Mouse (Mus musculus) testis, adult 2 months (tissue): ENCODE measurements at regions not wholly inside any gene's neighbourhood (a gene's known extent, or its start where the extent isn't known, plus 50 kb on each side); places are given as distances from the start of the nearest gene placed in this dataset.
"Not testable (repeated sequence)": the region's sequence is repeated elsewhere in the genome, so short reads cannot be mapped to it uniquely, and the experiment has no call there.

Source experiments
- H3K27ac ChIP-seq: fragments of 200-500 bp; 2 replicates; pipeline ENCODE4 v1.5.1; 2012; ENCODE audit warnings: low read depth, low read length; ENCODE audit not compliant: control insufficient read depth, insufficient read depth
- H3K27me3 ChIP-seq: fragments of 200-500 bp; 2 replicates; pipeline ENCODE4 v1.6.1; 2012; ENCODE audit warnings: mild to moderate bottlenecking, low read length, moderate library complexity; ENCODE audit not compliant: control insufficient read depth, insufficient read depth
- H3K36me3 ChIP-seq: fragments of 200-500 bp; 2 replicates; pipeline ENCODE4 v1.6.1; 2012; ENCODE audit warnings: mild to moderate bottlenecking, low read length; ENCODE audit not compliant: control insufficient read depth, insufficient read depth
- H3K4me1 ChIP-seq: fragments of 200-500 bp; 2 replicates; pipeline ENCODE4 v1.6.1; 2012; ENCODE audit warnings: low read length; ENCODE audit not compliant: control insufficient read depth, insufficient read depth
- H3K4me3 ChIP-seq: fragments of 200-500 bp; 2 replicates; pipeline ENCODE4 v1.5.1; 2012; ENCODE audit warnings: low read depth, mild to moderate bottlenecking, low read length, moderate library complexity, mixed read lengths; ENCODE audit not compliant: control insufficient read depth
- POLR2A ChIP-seq: fragments of 200-500 bp; IDR thresholded peaks from 2 replicates; pipeline ENCODE4 v1.6.1; 2012; ENCODE audit warnings: low read depth, mild to moderate bottlenecking, inconsistent platforms, low read length, moderate library complexity; ENCODE audit not compliant: control insufficient read depth

DNA sequence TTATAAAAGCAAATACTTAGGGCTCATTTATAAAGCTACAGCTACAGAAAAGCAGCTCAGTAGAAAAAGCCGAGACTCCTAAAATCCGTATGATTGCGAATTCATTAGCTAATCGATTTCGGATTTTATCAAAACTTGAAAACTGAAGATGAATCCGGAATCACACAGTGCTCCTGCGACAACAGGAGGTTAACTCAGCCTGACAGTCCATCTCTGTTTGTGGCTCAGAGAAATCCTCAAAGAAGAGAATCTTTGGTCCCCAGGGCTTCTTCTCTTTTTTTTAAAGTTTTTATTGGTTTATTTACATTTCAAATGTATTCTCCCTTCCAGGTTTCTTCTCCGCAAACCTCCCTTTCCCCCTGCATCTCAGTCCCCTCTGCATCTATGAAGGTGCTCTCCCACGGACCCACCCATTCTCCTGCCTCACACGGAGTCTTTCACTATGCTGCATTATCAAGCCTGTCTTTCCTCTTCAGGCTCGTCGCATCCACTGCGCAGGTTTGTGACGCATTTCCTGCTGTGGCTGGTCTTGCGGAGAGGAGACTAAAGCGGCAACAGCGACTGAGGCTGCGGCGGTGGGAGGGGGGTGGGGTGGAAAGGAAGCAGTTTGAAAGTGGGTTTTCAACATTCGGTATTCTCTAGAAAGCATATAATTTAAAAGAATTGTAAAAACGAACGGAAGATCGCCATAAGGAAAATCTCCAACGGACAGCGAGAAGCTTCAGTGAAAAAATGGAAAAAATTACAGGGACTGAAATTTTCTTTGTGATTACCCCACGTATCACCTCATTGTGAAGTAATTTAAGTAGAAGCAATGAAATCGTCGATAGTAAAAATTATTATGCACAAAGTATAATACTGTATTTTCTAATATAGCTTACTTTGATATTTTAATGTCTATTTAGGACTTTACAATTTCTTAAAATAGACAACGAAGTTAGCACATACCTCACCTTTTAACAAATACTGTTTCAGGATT, 482.5 kb upstream of the Snrpn start:
- not testable (repeated sequence) for H3K4me1 ChIP-seq, H3K36me3 ChIP-seq, H3K27me3 ChIP-seq
- peak overlapping the region; percentile 82 for H3K4me3 ChIP-seq
- TF ChIP-seq POLR2A, result peak; percentile 76
- peak overlapping the region; percentile 49 for H3K27ac ChIP-seq

DNA sequence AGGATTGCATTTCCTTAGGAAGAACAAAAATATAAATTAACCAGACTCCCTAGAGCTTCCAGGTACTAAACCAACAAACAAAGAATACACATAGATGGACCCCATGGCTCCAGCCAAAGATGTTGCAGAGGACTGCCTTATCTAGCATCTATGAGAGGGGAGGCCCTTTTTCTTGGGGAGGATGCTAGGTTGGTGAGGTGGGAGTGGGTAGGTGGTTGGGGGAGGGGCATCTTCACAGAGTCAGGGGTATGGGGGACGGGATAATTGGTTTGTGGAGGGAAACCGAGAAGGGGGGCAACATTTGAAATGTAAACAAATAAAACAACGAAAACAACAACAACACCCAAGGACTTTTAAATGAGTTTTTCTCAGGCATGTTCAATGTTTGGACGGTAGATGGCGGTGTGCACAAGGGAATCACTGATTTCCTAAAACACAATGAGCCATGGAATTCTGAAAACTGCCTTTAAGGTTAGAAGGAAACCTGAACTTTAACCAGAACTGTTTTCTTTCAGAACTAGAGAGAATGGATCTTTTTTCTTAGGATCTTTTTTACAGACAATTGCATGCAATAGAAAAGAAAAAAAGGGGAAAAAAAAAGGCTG, 477.2 kb upstream of the Snrpn start:
- not testable (repeated sequence) for H3K27ac ChIP-seq, H3K4me1 ChIP-seq, H3K4me3 ChIP-seq, H3K27me3 ChIP-seq, H3K36me3 ChIP-seq
